Mouse (Mus musculus) liver, adult 2 months (tissue): ENCODE results near the gene Rnf126. TPM values are rescaled to one million over a fixed set of nuclear protein-coding genes. Genes with fewer than 3 reads are reported as not detected.

Experiments
- DNase-seq: peaks from one replicate; pipeline ENCODE4 v3.0.0-alpha.2; 2011; ENCODE audit warnings: low read depth, low spot score; ENCODE audit errors: extremely low read depth
- H3K27ac ChIP-seq: fragments of 200-500 bp; replicated peaks from 2 replicates; pipeline ENCODE4 v1.5.1; 2012; ENCODE audit warnings: low read depth, mild to moderate bottlenecking, control low read depth, inconsistent platforms, low read length; ENCODE audit not compliant: insufficient read depth
- H3K27me3 ChIP-seq: fragments of 200-500 bp; 2 replicates; pipeline ENCODE4 v1.6.1; 2012; ENCODE audit warnings: mild to moderate bottlenecking, moderate library complexity, low read length, inconsistent platforms; ENCODE audit not compliant: control insufficient read depth, insufficient read depth
- H3K36me3 ChIP-seq: fragments of 200-500 bp; 2 replicates; pipeline ENCODE4 v1.6.1; 2012; ENCODE audit warnings: low read length, inconsistent platforms; ENCODE audit not compliant: control insufficient read depth, insufficient read depth
- H3K4me1 ChIP-seq: fragments of 200-500 bp; 2 replicates; pipeline ENCODE4 v1.6.1; 2011; ENCODE audit warnings: low read length; ENCODE audit not compliant: control insufficient read depth, insufficient read depth
- H3K4me3 ChIP-seq: fragments of 200-500 bp; 2 replicates; pipeline ENCODE4 v1.5.1; 2011; ENCODE audit warnings: low read depth, mild to moderate bottlenecking, control low read depth, low read length, moderate library complexity; ENCODE audit not compliant: insufficient read depth
- H3K79me2 ChIP-seq: fragments of 200-500 bp; 2 replicates; pipeline ENCODE4 v1.6.1; 2012; ENCODE audit warnings: inconsistent platforms, mild to moderate bottlenecking, low read length, moderate library complexity; ENCODE audit not compliant: control insufficient read depth, insufficient read depth
- H3K9ac ChIP-seq: fragments of 200-500 bp; 2 replicates; pipeline ENCODE4 v1.6.1; 2012; ENCODE audit warnings: low read depth, mild to moderate bottlenecking, control low read depth, inconsistent platforms, low read length
- CTCF ChIP-seq: fragments of 200-500 bp; IDR thresholded peaks from 2 replicates; pipeline ENCODE4 v1.5.1; 2011; ENCODE audit warnings: low read depth, low read length, control low read depth
- POLR2A ChIP-seq: fragments of 200-500 bp; IDR thresholded peaks from 2 replicates; pipeline ENCODE4 v1.6.1; 2011; ENCODE audit warnings: low read length, control low read depth; ENCODE audit not compliant: insufficient read depth; ENCODE audit errors: extremely low read depth
- WGBS: fragments of 180-500 bp; shearing (Covaris S2); methylation state at CpG from one replicate; pipeline ENCODE4 v1.1.7; 2018; 5-methylcytosine and 5-hydroxymethylcytosine counted together
- polyA plus RNA-seq: library from polyadenylated mRNA; depleted of rRNA; stranded (reverse); fragments of >200 nt; gene quantifications from 2 replicates; pipeline ENCODE4 v1.2.3, GENCODE M21; 2012
- total RNA-seq: library from RNA; depleted of rRNA; stranded (reverse); fragments of >200 nt; gene quantifications from 2 replicates; pipeline ENCODE4 v1.2.3, GENCODE M21; 2014

Gene Rnf126
- total and polyA plus RNA-seq, 2 experiments = 7.6 to 70.6 TPM

DNA sequence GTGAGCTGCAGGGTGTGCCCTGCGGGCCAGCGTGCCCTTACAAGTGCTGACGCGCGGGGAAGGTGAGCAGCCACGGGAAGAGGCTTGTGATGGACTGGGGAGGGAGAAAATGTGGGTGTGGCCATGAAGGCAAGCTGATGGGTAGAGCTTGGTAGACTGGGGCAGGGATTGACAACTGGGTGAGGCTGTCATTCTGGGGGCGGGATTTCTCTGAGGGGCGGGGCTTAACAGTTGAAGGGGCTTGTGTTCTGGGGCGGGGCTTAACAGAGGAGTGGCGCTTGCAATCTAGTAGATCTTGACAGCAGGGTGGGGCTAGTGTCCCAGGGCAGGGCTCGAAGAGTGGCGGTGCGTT lies 13.9 kb upstream of the Rnf126 start:
- TF ChIP-seq CTCF (no peak), POLR2A (no peak)
- Histone ChIP-seq H3K36me3 (no peaks in the 10 kb centered on the region), H3K4me1 (no peaks in the 10 kb centered on the region; the same call in 1 of the 2 replicates), H3K27ac (no peak overlapping the region), H3K27me3 (no peaks in the 10 kb centered on the region), H3K79me2 (no peaks in the 10 kb centered on the region), H3K4me3 (peak overlapping the region; percentile 39; the same call in 1 of the 2 replicates), H3K9ac (no peak overlapping the region)
- WGBS = 2% methylated on average over 12 of the region's 13 CpGs
- DNase-seq = no peak

DNA sequence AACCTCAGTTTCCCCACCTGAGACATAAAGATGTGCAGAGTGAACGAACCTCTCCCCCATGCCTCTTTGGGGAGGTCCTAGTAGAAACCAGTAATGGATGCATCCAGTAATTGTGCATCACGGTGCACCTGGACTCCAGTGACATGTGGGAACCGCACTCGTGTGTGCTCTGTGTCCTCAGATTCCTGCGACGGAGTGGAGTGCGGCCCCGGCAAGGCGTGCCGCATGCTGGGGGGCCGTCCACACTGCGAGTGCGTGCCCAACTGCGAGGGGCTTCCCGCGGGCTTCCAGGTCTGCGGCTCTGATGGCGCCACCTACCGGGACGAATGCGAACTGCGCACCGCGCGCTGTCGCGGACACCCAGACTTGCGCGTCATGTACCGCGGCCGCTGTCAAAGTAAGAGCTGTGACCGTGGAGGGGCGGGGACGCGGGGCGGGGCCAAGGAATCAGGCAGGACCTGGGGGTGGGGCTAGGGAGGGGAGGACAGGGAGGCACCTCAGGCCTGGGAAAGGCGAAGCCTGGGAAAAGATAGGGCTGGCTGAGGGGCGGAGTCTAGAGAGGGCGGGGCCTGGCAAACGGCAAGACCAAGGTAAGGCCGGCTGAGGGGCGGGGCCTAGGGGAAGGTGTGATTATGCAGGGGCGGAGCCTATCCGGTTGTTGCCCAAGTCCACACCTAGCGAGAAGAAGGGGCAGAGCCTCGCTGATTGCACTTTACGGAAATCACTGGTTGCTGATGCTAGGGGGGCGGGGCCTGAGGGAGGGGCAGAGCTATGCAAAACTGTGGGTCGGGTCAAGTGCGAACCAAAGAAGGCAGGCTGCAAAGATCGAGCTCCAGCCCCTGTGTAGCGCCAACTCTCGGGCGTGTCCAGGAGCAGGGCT lies 13.3 kb upstream of the Rnf126 start:
- Histone ChIP-seq H3K36me3 (no peaks in the 10 kb centered on the region), H3K27ac (no peak overlapping the region), H3K79me2 (no peaks in the 10 kb centered on the region), H3K27me3 (no peaks in the 10 kb centered on the region), H3K4me3 (peak overlapping the region; percentile 39; the same call in 1 of the 2 replicates), H3K9ac (no peak overlapping the region), H3K4me1 (no peaks in the 10 kb centered on the region; the same call in 1 of the 2 replicates)
- WGBS = 3% methylated on average over 55 of the region's 55 CpGs
- peak; percentile 94 for DNase-seq
- TF ChIP-seq CTCF (peak; percentile 88), POLR2A (no peak)

DNA sequence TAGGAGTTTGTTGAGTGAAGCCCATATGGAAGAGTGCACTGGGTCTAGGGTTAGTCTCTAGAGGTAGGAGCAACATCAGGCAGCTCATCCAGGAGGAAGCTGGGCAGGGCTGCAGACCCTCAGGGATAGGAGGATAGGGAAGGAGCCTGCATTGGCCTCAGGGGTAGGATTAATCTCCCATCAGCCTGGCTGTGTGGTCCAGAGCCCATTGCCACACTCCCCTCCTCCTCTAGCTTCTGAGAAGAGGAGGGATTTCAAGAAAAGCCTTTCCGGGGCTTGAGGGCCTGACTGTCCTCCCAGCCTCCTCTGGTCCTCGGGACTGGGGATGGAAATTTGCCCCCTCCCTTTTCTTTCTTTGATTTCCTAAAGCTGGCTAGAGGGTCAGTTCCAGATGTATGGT lies 12.4 kb upstream of the Rnf126 start:
- Histone ChIP-seq H3K9ac (no peak overlapping the region), H3K4me1 (no peaks in the 10 kb centered on the region; the same call in 1 of the 2 replicates), H3K36me3 (no peaks in the 10 kb centered on the region), H3K4me3 (no peak overlapping the region), H3K79me2 (no peaks in the 10 kb centered on the region), H3K27ac (no peak overlapping the region), H3K27me3 (no peaks in the 10 kb centered on the region)
- 62% methylated on average over 2 of the region's 2 CpGs for whole genome bisulfite sequencing
- DNase-seq = no peak
- no peak for TF ChIP-seq CTCF
- no peak for TF ChIP-seq POLR2A

DNA sequence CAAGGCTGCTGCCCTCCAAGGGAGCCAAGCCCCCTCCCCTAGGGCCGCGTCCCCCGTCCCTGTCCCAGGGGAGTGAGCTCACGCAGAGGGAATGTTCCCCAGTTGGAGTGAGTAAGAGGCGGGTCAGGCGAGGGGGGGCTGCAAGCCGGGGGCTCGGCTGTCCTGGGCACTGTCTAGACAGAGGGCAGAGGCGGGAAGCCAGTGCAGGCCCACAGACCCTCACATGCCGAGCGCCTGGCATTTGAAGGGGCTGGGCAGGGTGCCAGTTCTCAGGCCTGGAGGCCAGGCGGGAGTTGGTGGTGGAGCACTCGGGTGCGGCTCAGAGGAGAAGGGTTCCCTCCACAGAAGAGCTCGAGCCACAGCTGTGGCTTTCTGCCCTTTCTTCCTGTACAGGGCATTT lies 11.3 kb upstream of the Rnf126 start:
- whole genome bisulfite sequencing = 56% methylated on average over 15 of the region's 15 CpGs
- no peak overlapping the region for H3K4me3 ChIP-seq
- no peak for DNase-seq

DNA sequence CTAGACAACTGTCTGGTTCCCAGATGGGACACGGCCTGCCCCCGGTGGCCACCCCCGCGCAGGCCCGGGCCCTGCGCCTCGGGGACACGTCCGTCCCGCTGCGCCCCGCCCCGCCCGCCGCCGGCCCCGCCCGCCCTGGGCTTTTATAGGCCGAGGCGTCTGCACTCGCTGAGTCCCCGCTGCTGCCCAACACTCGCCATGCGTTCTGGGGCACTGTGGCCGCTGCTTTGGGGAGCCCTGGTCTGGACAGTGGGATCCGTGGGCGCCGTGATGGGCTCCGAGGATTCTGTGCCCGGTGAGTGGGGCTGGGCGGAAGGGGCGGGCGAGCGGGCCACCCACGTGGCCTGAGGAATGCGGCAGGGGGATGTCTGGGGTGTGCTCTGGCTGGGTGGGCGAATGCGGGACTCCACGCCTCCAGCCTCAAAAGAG lies 10.4 kb upstream of the Rnf126 start, which contains the start of gene Fstl3:
Gene Fstl3 (plus strand): TSS at position 170 of the 429 bp plus-strand sequence.
- Histone ChIP-seq H3K27me3 (no peaks in the 10 kb centered on the region), H3K27ac (no peak within 1 kb of the TSS), H3K79me2 (no peaks in the 10 kb centered on the region), H3K4me1 (no peaks in the 10 kb centered on the region; the same call in 1 of the 2 replicates), H3K36me3 (no peaks in the 10 kb centered on the region), H3K4me3 (peak within 1 kb of the TSS; percentile 31; the same call in 1 of the 2 replicates), H3K9ac (0 out of 2 replicates have a peak within 1 kb of the TSS, but pooled peaks have one; percentile 7)
- 8% methylated on average over 39 of the region's 39 CpGs for WGBS
- TF ChIP-seq POLR2A = no peak
- no peak for TF ChIP-seq CTCF
- no peak for DNase-seq

More for the DNA sequence above, 11.3 kb upstream of the Rnf126 start:
- Histone ChIP-seq H3K4me1 (no peaks in the 10 kb centered on the region; the same call in 1 of the 2 replicates), H3K27ac (no peak overlapping the region), H3K27me3 (no peaks in the 10 kb centered on the region), H3K9ac (no peak overlapping the region), H3K36me3 (no peaks in the 10 kb centered on the region), H3K79me2 (no peaks in the 10 kb centered on the region)
- TF ChIP-seq POLR2A (no peak), CTCF (no peak)
